Mouse (Mus musculus): ENCODE measurements at regions not wholly inside any gene's neighbourhood (a gene's known extent, or its start where the extent isn't known, plus 50 kb on each side); places are given as distances from the start of the nearest gene placed in this dataset.

DNA sequence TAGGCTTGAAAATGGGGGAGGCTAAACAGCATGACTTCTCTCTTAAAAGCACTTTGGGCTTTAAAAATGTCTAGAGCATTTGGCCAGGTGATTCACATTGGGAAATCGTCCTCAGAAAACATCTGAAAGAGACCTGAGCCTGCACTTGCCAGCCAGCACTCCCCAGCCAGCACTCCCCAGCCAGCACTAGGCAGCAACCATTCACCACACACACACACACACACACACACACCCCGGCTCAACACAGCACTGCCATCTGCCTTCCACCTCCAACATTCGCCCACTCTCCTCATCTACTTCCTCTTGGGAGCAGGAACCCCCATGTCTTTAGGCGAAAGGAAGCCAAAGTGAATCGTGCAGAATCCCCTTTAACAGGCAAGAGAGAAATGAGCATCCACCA, 85.4 kb downstream of the Atp23 start:
- Histone ChIP-seq H3K79me2 (replicated peaks; ENCODE audit: control insufficient read depth, insufficient read depth, low read length) (no peaks in the 10 kb centered on the region), H3K36me3 (ENCODE audit: control insufficient read depth, insufficient read depth, low read length) (no peaks in the 10 kb centered on the region), H3K27ac (no peak overlapping the region), H3K4me1 (ENCODE audit: control insufficient read depth, insufficient read depth, low read length) (no peaks in the 10 kb centered on the region), H3K9ac (ENCODE audit: low read depth, low read length) (no peak overlapping the region), H3K4me3 (no peak overlapping the region), H3K27me3 (ENCODE audit: control insufficient read depth, insufficient read depth, low read length) (no peaks in the 10 kb centered on the region)
- WGBS = 72% methylated on average over 5 of the region's 5 CpGs
- intact Hi-C loops (cut with DNase I) = no loop called here
- no peak for TF ChIP-seq POLR2A (IDR thresholded peaks at IDR 0.05; ENCODE audit: insufficient read depth, low read depth, low read length)
- no peak for DNase-seq

DNA sequence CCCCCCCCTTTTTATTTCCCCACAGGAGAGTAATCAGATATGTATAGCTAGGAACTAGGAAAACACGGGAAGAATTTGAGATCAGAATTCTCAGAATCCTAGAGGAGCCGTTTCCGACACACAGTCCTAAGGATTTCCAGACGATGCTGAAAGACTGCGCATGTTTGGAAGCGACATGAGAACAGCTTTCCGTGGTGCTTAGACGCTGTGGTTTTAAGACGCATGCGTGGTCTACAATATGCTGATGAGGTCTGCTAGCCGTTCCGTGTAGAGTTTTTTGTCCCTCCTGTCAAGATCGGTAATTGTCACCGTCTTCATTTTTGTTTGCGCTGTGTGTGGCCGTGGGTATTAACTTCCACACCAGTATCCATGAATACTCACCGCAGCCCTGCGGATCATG, 86.2 kb downstream of the Atp23 start:
- Histone ChIP-seq H3K4me1 (ENCODE audit: control insufficient read depth, insufficient read depth, low read length) (no peaks in the 10 kb centered on the region), H3K36me3 (ENCODE audit: control insufficient read depth, insufficient read depth, low read length) (no peaks in the 10 kb centered on the region), H3K4me3 (no peak overlapping the region), H3K9ac (ENCODE audit: low read depth, low read length) (no peak overlapping the region), H3K27me3 (ENCODE audit: control insufficient read depth, insufficient read depth, low read length) (no peaks in the 10 kb centered on the region), H3K27ac (no peak overlapping the region), H3K79me2 (replicated peaks; ENCODE audit: control insufficient read depth, insufficient read depth, low read length) (no peaks in the 10 kb centered on the region)
- intact Hi-C loops (cut with DNase I) = no loop called here
- no peak for DNase-seq
- no peak for TF ChIP-seq EP300 (IDR thresholded peaks at IDR 0.05; ENCODE audit: insufficient read depth, low read depth, low read length)
- TF ChIP-seq POLR2A (IDR thresholded peaks at IDR 0.05; ENCODE audit: insufficient read depth, low read depth, low read length) = no peak
- no peak for TF ChIP-seq CTCF (IDR thresholded peaks at IDR 0.05)
- WGBS = 94% methylated on average over 18 of the region's 18 CpGs

DNA sequence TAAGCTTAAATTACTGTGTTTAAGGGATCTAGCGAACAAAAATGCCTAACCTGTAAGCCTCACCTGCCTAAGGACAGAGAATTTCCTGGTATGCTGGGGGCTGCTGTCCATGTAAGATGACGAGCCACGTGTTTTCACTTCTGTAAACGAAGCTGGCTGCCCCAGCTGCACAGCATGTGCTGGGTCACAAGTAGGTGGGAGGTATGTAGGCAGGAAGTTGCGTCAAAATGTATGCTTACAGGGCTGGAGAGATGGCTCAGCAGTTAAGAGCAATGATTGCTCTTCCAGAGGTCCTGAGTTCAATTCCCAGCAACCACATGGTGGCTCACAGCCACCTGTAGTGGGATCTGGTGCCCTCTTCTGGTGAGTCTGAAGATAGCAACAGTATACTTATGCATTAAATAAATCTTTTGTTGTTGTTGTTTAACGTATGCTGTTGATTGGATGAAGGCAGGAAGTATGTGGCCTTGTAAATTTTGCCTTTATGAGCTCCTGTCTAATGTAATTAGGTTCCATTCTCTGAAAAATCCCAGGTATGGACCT, 88.0 kb downstream of the Atp23 start:
- no peaks in the 10 kb centered on the region for H3K27me3 ChIP-seq (ENCODE audit: control insufficient read depth, insufficient read depth, low read length)
- H3K4me3 ChIP-seq = no peak overlapping the region
- WGBS = 91% methylated on average over 6 of the region's 6 CpGs
- no peak for DNase-seq
- intact Hi-C loops (cut with DNase I) = no loop called here
- H3K36me3 ChIP-seq (ENCODE audit: control insufficient read depth, insufficient read depth, low read length) = no peaks in the 10 kb centered on the region
- no peak for TF ChIP-seq POLR2A (IDR thresholded peaks at IDR 0.05; ENCODE audit: insufficient read depth, low read depth, low read length)
- TF ChIP-seq EP300 (IDR thresholded peaks at IDR 0.05; ENCODE audit: insufficient read depth, low read depth, low read length) = no peak
- peak; percentile 55 for TF ChIP-seq CTCF (IDR thresholded peaks at IDR 0.05)
- H3K27ac ChIP-seq = no peak overlapping the region
- no peak overlapping the region for H3K9ac ChIP-seq (ENCODE audit: low read depth, low read length)
- no peaks in the 10 kb centered on the region for H3K4me1 ChIP-seq (ENCODE audit: control insufficient read depth, insufficient read depth, low read length)
- H3K79me2 ChIP-seq (replicated peaks; ENCODE audit: control insufficient read depth, insufficient read depth, low read length) = no peaks in the 10 kb centered on the region

DNA sequence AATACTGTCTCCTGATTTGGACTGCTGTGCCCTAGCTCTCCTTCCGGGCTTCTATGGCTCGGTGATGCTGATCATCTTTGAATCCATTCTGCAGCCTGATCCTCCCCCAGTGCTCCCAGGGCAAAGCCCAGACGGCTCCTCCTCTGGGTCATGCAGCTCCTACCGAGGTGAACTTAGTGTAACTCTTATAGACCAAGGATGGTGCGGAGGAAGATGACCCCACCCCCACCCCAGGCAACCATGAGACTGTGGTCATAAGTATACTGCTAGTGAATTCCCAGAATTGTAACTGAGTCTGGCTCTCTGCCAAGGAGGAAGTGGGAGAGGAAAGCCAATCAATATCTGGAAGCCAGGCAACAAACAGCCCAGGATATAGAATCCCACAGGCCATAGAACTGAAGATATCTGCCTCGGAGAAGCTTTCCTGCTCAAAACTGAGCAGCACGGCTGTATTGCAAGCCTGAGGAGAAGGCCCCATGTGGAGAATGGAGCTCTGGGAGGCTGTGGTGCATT, 88.9 kb downstream of the Atp23 start:
- TF ChIP-seq POLR2A (IDR thresholded peaks at IDR 0.05; ENCODE audit: insufficient read depth, low read depth, low read length) (no peak), EP300 (IDR thresholded peaks at IDR 0.05; ENCODE audit: insufficient read depth, low read depth, low read length) (no peak)
- Histone ChIP-seq H3K27ac (no peak overlapping the region), H3K36me3 (ENCODE audit: control insufficient read depth, insufficient read depth, low read length) (no peaks in the 10 kb centered on the region), H3K9ac (ENCODE audit: low read depth, low read length) (no peak overlapping the region), H3K27me3 (ENCODE audit: control insufficient read depth, insufficient read depth, low read length) (no peaks in the 10 kb centered on the region), H3K4me1 (ENCODE audit: control insufficient read depth, insufficient read depth, low read length) (no peaks in the 10 kb centered on the region), H3K4me3 (no peak overlapping the region), H3K79me2 (replicated peaks; ENCODE audit: control insufficient read depth, insufficient read depth, low read length) (no peaks in the 10 kb centered on the region)
- 43% methylated on average over 7 of the region's 7 CpGs for WGBS
- intact Hi-C loops (cut with DNase I) = no loop called here
- no peak for DNase-seq

DNA sequence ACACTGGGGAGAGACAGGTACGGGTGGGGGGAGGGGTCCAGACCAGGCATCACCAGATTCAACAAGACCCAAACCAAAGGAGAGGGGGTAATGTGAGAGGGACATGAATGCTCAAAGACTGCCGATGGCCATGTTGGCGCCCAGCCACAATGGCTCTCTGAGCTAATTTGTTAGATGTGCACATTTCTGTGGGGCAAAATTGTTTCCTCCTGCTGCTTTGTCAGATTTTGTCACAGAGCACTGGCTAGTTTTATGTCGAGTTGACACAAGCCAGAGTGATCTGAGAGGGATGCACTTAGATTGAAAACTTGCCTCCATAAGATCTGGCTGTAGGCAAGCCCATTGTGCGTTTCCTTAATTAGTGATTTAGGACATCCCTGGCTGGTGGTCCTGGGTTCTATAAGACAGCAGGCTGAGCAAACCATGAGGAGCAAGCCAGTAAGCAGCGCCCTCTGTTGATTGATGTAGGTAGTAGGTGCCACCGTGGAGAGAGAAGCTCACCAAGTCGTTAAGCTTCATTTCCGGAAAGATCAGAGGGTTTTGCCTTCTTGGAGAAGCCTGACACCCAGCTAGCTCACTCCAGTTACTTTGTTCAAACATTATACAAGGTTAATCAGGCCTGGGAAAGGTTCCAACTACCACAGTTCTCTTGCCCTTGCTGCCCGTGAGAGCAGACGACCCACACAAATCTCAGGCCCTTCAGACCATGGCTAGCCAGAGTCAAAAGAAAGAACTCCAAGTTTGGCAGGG, 90.6 kb downstream of the Atp23 start:
- Histone ChIP-seq H3K9ac (ENCODE audit: low read depth, low read length) (no peak overlapping the region), H3K27ac (no peak overlapping the region), H3K27me3 (ENCODE audit: control insufficient read depth, insufficient read depth, low read length) (no peaks in the 10 kb centered on the region), H3K79me2 (replicated peaks; ENCODE audit: control insufficient read depth, insufficient read depth, low read length) (no peaks in the 10 kb centered on the region), H3K36me3 (ENCODE audit: control insufficient read depth, insufficient read depth, low read length) (no peaks in the 10 kb centered on the region), H3K4me3 (no peak overlapping the region), H3K4me1 (ENCODE audit: control insufficient read depth, insufficient read depth, low read length) (no peaks in the 10 kb centered on the region)
- WGBS = 74% methylated on average over 11 of the region's 11 CpGs
- DNase-seq = no peak
- intact Hi-C loops (cut with DNase I) = no loop called here
- TF ChIP-seq POLR2A (IDR thresholded peaks at IDR 0.05; ENCODE audit: insufficient read depth, low read depth, low read length) (no peak), CTCF (IDR thresholded peaks at IDR 0.05) (no peak), EP300 (IDR thresholded peaks at IDR 0.05; ENCODE audit: insufficient read depth, low read depth, low read length) (no peak)

DNA sequence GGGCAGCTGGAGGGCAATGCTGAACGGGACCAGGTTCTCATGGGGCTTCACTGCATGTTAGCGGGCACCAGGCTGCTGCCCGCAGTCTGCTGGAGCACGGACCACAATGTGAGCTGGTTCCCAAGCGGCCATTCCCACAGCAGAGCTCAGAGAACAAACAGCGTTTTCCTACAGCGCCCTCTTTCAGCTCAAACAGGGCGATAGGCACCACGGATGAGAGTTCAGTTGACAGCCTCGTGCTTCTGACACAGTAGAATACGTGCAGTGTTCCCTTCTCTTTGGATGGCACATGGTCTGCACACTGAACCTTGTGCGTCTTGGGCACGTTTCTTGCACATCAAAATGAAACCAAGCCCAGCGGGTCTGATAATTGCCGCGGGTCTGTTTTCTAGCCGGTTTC, 91.6 kb downstream of the Atp23 start:
- Histone ChIP-seq H3K9ac (ENCODE audit: low read depth, low read length) (no peak overlapping the region), H3K36me3 (ENCODE audit: control insufficient read depth, insufficient read depth, low read length) (no peaks in the 10 kb centered on the region), H3K4me3 (0 out of 2 replicates have a peak overlapping the region, but pooled peaks have one; percentile 14), H3K27me3 (ENCODE audit: control insufficient read depth, insufficient read depth, low read length) (no peaks in the 10 kb centered on the region), H3K4me1 (ENCODE audit: control insufficient read depth, insufficient read depth, low read length) (no peaks in the 10 kb centered on the region), H3K27ac (no peak overlapping the region), H3K79me2 (replicated peaks; ENCODE audit: control insufficient read depth, insufficient read depth, low read length) (no peaks in the 10 kb centered on the region)
- 46% methylated on average over 17 of the region's 17 CpGs for WGBS
- no peak for DNase-seq
- intact Hi-C loops (cut with DNase I) = no loop called here
- no peak for TF ChIP-seq POLR2A (IDR thresholded peaks at IDR 0.05; ENCODE audit: insufficient read depth, low read depth, low read length)
- TF ChIP-seq CTCF (IDR thresholded peaks at IDR 0.05) = no peak
- no peak for TF ChIP-seq EP300 (IDR thresholded peaks at IDR 0.05; ENCODE audit: insufficient read depth, low read depth, low read length)

All from heart, adult 2 months (tissue).